Mouse (Mus musculus): Measurements from ENCODE around the gene Gatm.

The Gatm gene

DNA sequence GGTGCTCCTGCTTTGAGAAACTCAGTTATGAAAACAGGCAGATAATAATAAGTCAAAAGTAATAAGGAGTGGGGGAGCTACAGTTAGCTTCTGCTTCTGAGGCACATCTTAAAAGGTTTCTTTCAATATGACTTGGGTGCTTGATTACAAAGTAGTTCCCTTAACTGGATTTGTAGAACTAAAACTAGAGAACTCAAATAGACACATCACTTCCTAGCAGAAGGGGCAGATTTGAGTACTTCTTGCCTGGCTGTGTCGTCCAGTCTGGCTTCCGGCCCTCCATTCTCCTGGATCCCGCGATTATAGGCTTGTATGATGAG is 511 bp upstream of the Gatm start:
- DNase-seq (ENCODE audit: inconsistent age in 2 of 2, low spot score in 1 of 2), result no peak

- no peak for DNase-seq (ENCODE audit: inconsistent age in 2 of 2, low spot score in 1 of 2)
Observed at GRCm38 (mm10) chr2:122608820-122609219, 2.3 kb downstream of the Gatm start.

DNA sequence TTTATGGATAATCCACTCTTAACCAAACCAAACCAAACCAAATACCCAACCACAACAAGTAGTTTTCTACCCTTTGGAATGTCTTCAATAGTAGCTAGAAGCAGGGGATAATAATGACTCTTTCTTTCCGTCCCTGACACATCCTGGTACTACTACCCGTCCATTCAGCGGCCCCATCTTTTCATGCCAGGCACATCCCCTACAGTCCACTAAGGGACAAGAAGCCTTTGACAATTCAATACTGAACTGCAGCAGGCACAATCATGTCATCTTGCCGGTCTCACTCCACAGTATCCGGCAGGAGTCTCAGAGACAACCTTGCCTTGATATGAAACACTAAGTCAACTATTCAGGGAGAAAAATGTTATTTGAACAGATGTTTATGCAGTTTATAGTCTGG is 5.3 kb downstream of the Gatm start:
- DNase-seq (ENCODE audit: inconsistent age in 2 of 2, low spot score in 1 of 2), result no peak

- DNase-seq (ENCODE audit: inconsistent age in 2 of 2, low spot score in 1 of 2), result no peak
Observed at GRCm38 (mm10) chr2:122601354-122601753, 9.7 kb downstream of the Gatm start.

GRCm38 (mm10) chr2:122599736-122600135 is 11.4 kb downstream of the Gatm start:
- DNase-seq (ENCODE audit: inconsistent age in 2 of 2, low spot score in 1 of 2), result no peak

- DNase-seq (ENCODE audit: inconsistent age in 2 of 2, low spot score in 1 of 2), result no peak
Observed at GRCm38 (mm10) chr2:122595461-122595860, 15.6 kb downstream of the Gatm start.

DNA sequence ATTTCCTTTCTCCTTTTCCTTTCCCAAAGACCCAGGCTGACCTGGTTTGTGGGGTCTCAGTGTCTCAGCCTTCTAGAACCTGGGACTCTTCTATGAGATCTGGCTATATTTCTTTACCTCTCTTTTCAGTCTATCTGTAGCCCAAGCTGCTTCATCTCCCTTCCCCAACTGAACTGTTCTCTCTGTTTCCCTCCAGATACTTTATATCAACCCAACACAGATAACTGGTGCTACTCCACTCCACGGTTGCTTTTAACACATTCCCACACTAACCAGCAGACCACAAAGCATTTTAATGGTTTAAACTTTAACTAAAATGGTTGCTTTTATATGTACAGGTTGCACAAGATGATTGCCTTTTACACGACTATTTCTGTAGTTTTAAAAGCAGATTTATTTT is 19.9 kb downstream of the Gatm start:
- DNase-seq (ENCODE audit: inconsistent age in 2 of 2, low spot score in 1 of 2), result no peak

DNA sequence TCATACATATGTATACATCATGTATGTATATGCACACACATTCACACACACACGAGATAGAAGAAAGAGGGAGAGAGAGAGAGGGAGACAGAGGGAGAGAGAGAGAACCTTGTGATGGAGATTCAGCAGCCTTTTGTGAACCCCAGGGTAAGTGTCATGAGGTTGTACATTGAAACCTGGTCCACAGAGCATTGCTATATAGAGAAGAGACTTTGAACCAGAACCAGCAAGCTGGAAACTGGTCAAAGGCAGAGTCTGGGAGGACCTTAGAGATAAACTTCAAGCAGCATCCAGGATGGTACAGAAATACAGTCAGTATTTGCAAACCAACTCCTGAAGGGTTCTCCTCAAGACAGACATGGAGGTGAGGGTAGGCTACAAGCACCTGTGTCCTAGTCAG is 20.8 kb downstream of the Gatm start:
- DNase-seq (ENCODE audit: inconsistent age in 2 of 2, low spot score in 1 of 2), result no peak

DNA sequence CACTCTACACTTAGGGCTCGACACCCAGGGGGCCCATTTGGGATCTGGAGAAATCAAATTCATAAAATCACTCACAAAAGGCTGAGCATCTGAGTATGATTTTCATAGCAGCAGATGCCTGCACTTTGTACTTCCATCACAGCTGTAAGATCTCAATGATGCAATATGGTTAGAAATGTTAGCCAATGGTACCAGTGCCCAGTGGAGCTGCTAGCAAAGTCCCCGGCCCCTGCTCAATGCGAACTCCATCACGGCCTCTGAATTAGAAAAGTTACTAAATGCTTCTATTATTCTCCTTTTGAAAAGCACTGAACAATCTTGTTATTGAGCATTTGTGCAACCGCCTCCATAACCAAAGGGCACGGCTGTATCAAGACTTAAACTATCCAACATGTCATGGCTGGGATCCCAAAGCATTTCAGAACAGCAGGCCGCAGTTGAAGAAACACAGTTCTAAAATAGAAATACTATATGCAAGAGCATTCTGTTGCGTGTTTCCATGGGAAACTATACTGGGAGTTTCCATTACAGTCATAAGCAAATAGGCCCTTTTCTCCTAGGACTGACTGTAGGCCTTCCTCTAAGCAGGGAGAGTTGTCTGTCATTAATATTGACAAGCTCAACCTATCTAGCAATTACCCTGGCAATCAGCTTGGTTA is 23.1 kb downstream of the Gatm start:
- DNase-seq (ENCODE audit: inconsistent age in 2 of 2, low spot score in 1 of 2), result no peak

- DNase-seq (ENCODE audit: inconsistent age in 2 of 2, low spot score in 1 of 2), result no peak
Observed at GRCm38 (mm10) chr2:122586258-122586657, 24.8 kb downstream of the Gatm start.

DNA sequence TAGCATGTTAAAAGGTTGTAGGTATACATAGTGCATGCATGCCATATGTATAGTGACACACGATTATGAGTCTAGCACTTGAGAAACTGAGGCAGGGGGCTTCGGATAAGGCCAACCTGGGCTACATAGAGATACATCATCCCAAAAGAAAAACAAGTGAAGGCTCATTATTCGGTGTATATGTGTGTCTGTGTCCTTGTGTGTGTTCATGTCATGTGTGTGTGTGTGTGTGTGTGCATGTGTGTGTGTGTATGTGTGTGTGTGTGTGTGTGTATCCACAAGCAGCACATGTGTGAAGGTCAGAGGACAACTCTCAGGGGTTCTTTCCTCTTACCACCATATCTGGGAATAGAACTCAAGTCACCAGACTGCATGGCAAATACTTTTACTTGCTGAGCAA is 28.8 kb downstream of the Gatm start:
- DNase-seq (ENCODE audit: inconsistent age in 2 of 2, low spot score in 1 of 2), result no peak

- DNase-seq (ENCODE audit: inconsistent age in 2 of 2, low spot score in 1 of 2), result peak in 1 of 2 experiments; percentile 46
Observed at GRCm38 (mm10) chr2:122581361-122582017, 29.6 kb downstream of the Gatm start.

DNA sequence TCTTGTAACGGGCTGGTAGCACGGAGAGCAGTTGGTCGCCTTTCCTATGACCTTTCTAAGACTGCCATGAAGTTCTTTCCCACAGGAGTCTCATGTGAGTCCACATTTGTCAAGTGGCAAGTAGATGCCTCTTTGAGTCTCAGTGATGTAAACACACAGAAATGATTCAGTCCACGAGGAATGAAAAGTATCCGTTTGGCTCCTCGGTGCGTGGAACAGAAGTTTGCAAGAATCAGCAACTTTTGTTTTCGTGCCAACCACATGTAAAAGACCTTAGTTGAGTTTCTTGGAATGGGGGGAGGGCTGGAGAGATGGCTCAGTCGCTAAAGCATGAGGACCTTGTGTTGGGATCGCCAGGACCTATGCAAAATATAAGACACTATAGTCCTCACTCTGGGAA is 30.7 kb downstream of the Gatm start:
- DNase-seq (ENCODE audit: inconsistent age in 2 of 2, low spot score in 1 of 2), result no peak

- peak in 1 of 2 experiments; percentile 14 for DNase-seq (ENCODE audit: inconsistent age in 2 of 2, low spot score in 1 of 2)
Observed at GRCm38 (mm10) chr2:122577316-122577715, 33.8 kb downstream of the Gatm start.

DNA sequence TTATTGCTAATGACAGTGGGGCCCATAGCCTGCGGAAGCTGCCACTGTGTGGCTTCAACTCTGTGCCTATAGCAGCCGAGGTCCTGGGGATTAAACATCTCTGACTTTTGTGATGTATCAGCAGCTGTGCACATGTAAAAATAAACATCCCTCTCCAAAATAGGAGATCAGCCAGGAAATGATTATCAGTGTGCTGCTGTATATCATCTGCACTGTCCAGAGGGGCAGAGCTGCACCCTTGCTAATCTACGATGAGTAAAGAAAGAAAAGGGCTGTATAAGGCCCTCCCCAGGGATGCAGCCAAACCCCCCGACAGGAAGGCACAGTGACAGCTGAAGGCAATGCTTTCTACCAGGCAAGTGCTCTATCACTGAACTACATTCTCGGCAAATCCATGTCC is 34.8 kb downstream of the Gatm start:
- peak in 1 of 2 experiments; percentile 8 for DNase-seq (ENCODE audit: inconsistent age in 2 of 2, low spot score in 1 of 2)

DNA sequence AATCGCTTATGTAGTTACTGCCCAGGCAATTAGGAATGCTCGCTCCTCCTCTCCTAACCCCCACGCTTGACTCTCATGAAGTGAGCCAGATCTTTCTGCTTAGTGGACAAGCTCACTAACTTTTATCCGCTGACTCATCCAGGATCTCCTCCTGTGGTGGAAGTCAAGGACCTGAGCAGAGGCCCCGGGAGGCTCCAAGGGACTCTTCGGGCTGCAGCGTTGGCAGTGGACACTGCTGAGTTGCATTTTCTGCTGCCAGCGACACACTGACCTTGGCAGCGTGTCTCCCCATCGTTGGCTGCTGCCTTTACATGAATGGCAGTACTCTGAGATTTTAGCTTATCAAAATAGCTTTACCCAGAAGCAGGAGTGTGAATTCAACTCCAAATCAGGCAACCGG is 35.6 kb downstream of the Gatm start:
- peak; percentile 84 to 92 for DNase-seq (ENCODE audit: inconsistent age in 2 of 2, low spot score in 1 of 2)

- DNase-seq (ENCODE audit: inconsistent age in 2 of 2, low spot score in 1 of 2), result no peak
Observed at GRCm38 (mm10) chr2:122572438-122572837, 38.7 kb downstream of the Gatm start.

GRCm38 (mm10) chr2:122571326-122571725 is 39.8 kb downstream of the Gatm start:
- no peak for DNase-seq (ENCODE audit: inconsistent age in 2 of 2, low spot score in 1 of 2)

- DNase-seq (ENCODE audit: inconsistent age in 2 of 2, low spot score in 1 of 2), result no peak
Observed at GRCm38 (mm10) chr2:122570430-122570829, 40.7 kb downstream of the Gatm start.

DNA sequence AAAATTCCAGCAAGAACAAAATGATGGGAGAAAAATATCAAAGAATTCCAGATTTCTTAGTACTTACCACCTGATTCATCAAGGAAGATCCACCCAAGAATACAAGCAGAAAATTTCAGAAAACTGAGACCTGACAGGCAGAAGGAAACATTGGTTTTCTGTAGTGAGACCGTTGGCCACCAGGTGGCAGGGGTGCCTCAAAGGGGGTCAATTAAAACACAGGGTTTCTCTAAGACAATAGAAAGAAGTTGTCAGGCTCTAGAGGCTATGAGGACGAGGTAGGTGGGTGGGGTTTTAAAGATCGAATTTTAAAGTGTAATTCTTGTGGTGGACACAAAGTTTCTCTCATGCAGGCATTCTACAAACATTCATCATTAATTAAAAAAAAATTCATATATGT is 41.7 kb downstream of the Gatm start:
- DNase-seq (ENCODE audit: inconsistent age in 2 of 2, low spot score in 1 of 2), result peak; percentile 41 to 85

- DNase-seq (ENCODE audit: inconsistent age in 2 of 2, low spot score in 1 of 2), result no peak
Observed at GRCm38 (mm10) chr2:122562251-122562650, 48.9 kb downstream of the Gatm start.

GRCm38 (mm10) chr2:122561221-122561620 is 49.9 kb downstream of the Gatm start:
- DNase-seq (ENCODE audit: inconsistent age in 2 of 2, low spot score in 1 of 2), result no peak

DNA sequence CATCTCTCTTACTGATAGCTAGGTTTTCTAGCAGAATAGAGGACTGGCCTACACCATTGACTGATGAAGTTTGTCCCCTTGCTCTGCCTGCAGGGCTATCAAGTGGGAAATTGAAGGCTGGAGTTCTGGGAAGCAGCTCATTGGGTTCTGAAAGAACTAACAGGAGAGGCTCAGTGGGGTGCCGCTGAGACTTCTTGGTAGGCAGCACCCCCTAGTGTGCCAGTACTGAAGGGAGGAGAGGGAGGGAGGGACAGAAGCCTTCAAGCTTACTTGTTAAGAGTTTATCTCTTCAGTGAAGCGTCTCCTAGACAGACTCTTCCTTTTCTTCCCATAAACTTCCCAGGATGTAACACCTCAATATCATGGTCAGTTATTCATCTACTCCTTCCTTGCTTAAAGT is 52.8 kb downstream of the Gatm start:
- DNase-seq (ENCODE audit: inconsistent age in 2 of 2, low spot score in 1 of 2), result peak in 1 of 2 experiments; percentile 66
